Mouse (Mus musculus) heart, embryonic 11.5 days (tissue): ENCODE results near the gene Pmm2. TPM values are rescaled to one million over a fixed set of nuclear protein-coding genes. Genes with fewer than 3 reads are reported as not detected.
A peak's percentile ranks its signal among the peaks of the same experiment; 100 is the strongest.

Experiments used
- ATAC-seq: fragments of 200-750 bp; cut with Nextera tagmentation; replicated peaks from 2 replicates; pipeline ENCODE4 v1.8.0; 2017; ENCODE audit warnings: moderate library complexity; ENCODE audit not compliant: insufficient number of reproducible peaks, low FRiP score, low TSS enrichment
- H3K27ac ChIP-seq: fragments of 300-500 bp; sonication (generic); 2 replicates; pipeline ENCODE4 v1.5.1; 2014; ENCODE audit warnings: mild to moderate bottlenecking, low read depth, low read length
- H3K27me3 ChIP-seq: fragments of 300-500 bp; sonication (generic); 2 replicates; pipeline ENCODE4 v1.6.1; 2014; ENCODE audit warnings: mild to moderate bottlenecking, low read length, mixed read lengths; ENCODE audit not compliant: control insufficient read depth, insufficient read depth
- H3K36me3 ChIP-seq: fragments of 300-500 bp; sonication (generic); 2 replicates; pipeline ENCODE4 v1.6.1; 2014; ENCODE audit warnings: mild to moderate bottlenecking, low read length, moderate library complexity, mixed read lengths; ENCODE audit not compliant: control insufficient read depth, insufficient read depth
- H3K4me1 ChIP-seq: fragments of 300-500 bp; sonication (generic); 2 replicates; pipeline ENCODE4 v1.6.1; 2014; ENCODE audit warnings: low read length; ENCODE audit not compliant: control insufficient read depth, insufficient read depth
- H3K4me2 ChIP-seq: fragments of 300-500 bp; sonication (generic); 2 replicates; pipeline ENCODE4 v1.6.1; 2014; ENCODE audit warnings: mild to moderate bottlenecking, moderate library complexity
- H3K4me3 ChIP-seq: fragments of 300-500 bp; sonication (generic); 2 replicates; pipeline ENCODE4 v1.5.1; 2014; ENCODE audit warnings: low read depth, low read length
- H3K9ac ChIP-seq: fragments of 300-500 bp; sonication (generic); 2 replicates; pipeline ENCODE4 v1.6.1; 2014; ENCODE audit warnings: mild to moderate bottlenecking, low read depth, low read length, moderate library complexity
- H3K9me3 ChIP-seq: fragments of 300-500 bp; sonication (generic); replicated peaks from 2 replicates; pipeline ENCODE4 v1.6.1; 2016; ENCODE audit warnings: low read length; ENCODE audit not compliant: control insufficient read depth
- WGBS: fragments of 180-500 bp; shearing (Covaris S2); extraction: QIAGEN DNeasy Blood & Tissue Kit; methylation state at CpG from one replicate; pipeline ENCODE4 v1.1.7; 2014; ENCODE audit not compliant: insufficient replicate concordance; 5-methylcytosine and 5-hydroxymethylcytosine counted together
- polyA plus RNA-seq: library from polyadenylated mRNA; unstranded; fragments of >200 nt; fragmentation: Nextera tagmentation; extraction: Ambion mirVana; gene quantifications from 2 replicates; pipeline ENCODE4 v1.2.1, GENCODE M21; 2014

The Pmm2 gene
- polyA plus RNA-seq, 1 experiment from 2014 or later, result 40.3 TPM

DNA sequence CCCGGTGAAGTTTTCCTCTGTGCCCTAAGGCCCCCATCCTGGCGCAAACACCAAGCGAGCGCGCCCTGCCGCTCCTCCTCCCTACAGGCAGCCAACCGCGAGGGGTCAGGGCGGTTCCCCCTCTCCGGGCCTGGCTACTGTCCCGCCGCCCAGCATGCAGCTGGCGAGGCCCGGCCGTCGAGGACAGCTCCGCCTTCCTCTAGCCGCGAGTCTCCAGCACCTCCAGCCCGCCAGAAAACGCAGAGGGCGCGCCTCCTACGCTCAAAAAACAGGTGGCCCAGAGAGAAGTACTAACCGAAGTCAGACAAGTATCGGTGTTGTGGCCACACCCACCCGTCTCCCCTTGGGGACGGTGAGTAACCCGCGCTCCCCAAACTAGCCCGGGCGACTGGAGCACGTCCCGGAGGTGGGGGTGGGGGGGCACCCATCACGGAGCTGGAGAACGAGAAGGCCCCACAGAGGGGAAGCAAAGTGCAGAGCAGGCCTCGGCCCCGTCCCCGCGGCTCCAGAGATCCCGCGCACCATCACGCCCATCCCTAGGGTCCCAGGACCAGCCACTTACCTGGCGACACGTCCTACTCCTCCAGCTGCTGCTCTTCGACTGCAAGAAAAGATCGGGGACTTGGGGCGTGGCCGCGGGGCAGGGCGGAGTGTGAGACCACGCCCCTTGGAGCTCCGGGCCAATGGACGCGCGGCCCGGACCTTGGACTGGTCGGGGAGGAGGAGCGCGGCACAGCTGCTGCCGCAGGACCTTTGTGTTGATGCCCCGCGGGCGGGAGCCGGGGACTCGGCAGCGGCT lies 34.3 kb downstream of the Pmm2 start, which contains the start of gene Carhsp1:
TSS of gene Carhsp1 (minus strand) at position 605 of the 799 bp plus-strand sequence.
- H3K36me3 ChIP-seq, result no peaks in the 10 kb centered on the region
- peak; percentile 91 for ATAC-seq

DNA sequence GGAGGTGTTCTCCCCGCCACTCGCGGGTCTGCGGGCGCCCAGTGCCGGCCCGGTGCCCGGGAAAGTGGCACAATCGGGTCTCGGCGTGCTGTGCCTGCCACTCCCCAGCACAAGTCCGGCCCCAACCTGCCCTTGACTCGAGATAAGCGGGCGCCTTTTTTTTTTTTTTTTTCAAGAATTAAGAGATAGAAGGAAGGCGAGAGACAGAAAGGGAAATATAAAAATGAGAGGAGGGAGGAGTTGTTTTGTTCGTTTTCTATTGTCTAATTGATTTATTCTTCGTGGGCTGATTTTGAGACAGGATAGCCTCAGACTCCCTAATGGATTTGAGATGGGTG lies 34.8 kb downstream of the Pmm2 start:
- peaks cover 38% of the 10 kb centered on the region for H3K4me1 ChIP-seq
- H3K27me3 ChIP-seq, result no peaks in the 10 kb centered on the region
- H3K9ac ChIP-seq, result peak overlapping the region; percentile 76; the same call in 1 of the 2 replicates
- H3K4me2 ChIP-seq, result peak overlapping the region; percentile 81
- no peaks in the 10 kb centered on the region for H3K9me3 ChIP-seq
- H3K36me3 ChIP-seq, result no peaks in the 10 kb centered on the region
- WGBS, result under 1% methylated on average over 18 of the region's 18 CpGs
- peak overlapping the region; percentile 66 for H3K4me3 ChIP-seq
- no peak for ATAC-seq
- 0 out of 2 replicates have a peak overlapping the region, but pooled peaks have one; percentile 5 for H3K27ac ChIP-seq

More for the DNA sequence above, 34.3 kb downstream of the Pmm2 start, which contains the start of gene Carhsp1:
- H3K4me2 ChIP-seq, result peak within 1 kb of the TSS; percentile 81
- H3K4me1 ChIP-seq, result peaks cover 42% of the 10 kb centered on the region
- no peaks in the 10 kb centered on the region for H3K27me3 ChIP-seq
- H3K9ac ChIP-seq, result peak within 1 kb of the TSS; percentile 76
- no peaks in the 10 kb centered on the region for H3K9me3 ChIP-seq
- peak within 1 kb of the TSS; percentile 81 for H3K27ac ChIP-seq
- under 1% methylated on average over 65 of the region's 67 CpGs for WGBS
- peak within 1 kb of the TSS; percentile 66 for H3K4me3 ChIP-seq

DNA sequence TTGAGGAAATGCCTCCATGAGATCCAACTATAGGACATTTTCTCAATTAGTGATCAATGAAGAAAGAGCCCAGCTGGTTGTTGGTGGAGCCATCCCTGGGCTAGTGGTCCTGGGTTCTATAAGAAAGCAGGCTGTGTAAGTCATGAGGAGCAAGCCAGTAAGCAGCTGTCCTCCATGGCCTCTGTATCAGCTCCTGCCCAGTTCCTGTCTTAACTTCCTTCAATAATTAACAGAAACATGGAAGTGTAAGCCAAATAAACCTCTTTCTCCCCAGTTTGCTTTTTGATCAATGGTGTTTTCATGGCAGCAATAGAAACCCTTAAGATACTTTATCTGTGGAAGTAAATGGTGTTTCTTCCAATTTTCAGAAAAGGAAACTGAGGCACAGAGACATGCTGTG lies 35.3 kb downstream of the Pmm2 start:
- no peaks in the 10 kb centered on the region for H3K27me3 ChIP-seq
- H3K9me3 ChIP-seq, result no peaks in the 10 kb centered on the region
- no peak for ATAC-seq
- H3K9ac ChIP-seq, result no peak overlapping the region
- no peaks in the 10 kb centered on the region for H3K36me3 ChIP-seq
- H3K4me1 ChIP-seq, result peaks cover 33% of the 10 kb centered on the region
- H3K27ac ChIP-seq, result no peak overlapping the region
- H3K4me2 ChIP-seq, result peak overlapping the region; percentile 81
- no peak overlapping the region; the same call in 1 of the 2 replicates for H3K4me3 ChIP-seq

DNA sequence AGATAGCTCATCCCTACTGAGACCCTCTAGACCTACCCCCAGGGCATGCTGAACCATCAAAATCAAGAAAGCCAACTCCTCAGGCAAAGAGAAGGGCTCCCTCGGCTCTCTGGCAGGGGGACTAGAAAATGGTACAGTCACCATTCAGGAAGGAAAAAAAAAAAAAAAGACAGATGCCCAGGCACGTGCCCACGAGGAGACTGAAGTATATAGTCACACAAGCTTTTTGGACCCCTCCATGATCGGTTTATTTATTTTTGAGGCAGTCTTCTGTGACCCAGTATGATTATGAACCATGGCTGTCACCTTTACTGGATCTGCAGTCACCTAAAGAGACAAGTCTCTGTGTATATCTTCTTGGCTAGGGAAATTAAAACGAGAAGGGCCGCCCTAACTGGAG lies 35.9 kb downstream of the Pmm2 start:
- Histone ChIP-seq H3K4me3 (no peak overlapping the region), H3K4me2 (no peak overlapping the region), H3K9me3 (no peaks in the 10 kb centered on the region), H3K27me3 (no peaks in the 10 kb centered on the region), H3K27ac (no peak overlapping the region), H3K4me1 (peaks cover 27% of the 10 kb centered on the region), H3K9ac (no peak overlapping the region), H3K36me3 (no peaks in the 10 kb centered on the region)
- no peak for ATAC-seq
- 72% methylated on average over 6 of the region's 6 CpGs for WGBS

DNA sequence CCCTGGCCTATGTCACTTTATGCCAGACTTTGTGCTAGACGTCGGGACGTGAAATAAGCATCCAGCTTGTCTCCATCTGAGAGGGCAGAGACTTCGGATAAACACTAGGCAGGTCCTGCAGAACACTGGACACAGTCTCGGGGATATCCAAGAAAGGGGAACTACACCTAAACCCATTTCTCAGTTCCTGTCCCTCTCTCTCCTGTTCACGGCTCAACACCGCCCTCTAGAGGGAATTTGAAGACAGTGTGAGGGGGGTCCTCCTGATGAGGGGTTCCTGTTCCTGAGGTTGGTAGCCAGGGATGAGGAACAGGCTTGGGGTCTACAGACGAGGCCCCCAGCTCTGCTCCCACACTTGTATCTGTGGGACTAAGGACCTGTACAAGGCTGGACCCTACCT lies 36.7 kb downstream of the Pmm2 start:
- Histone ChIP-seq H3K4me1 (peaks cover 19% of the 10 kb centered on the region), H3K4me3 (no peak overlapping the region), H3K9me3 (no peaks in the 10 kb centered on the region), H3K27ac (no peak overlapping the region), H3K9ac (no peak overlapping the region), H3K36me3 (no peaks in the 10 kb centered on the region), H3K27me3 (no peaks in the 10 kb centered on the region), H3K4me2 (no peak overlapping the region)
- WGBS, result 5% methylated on average over 8 of the region's 8 CpGs
- no peak for ATAC-seq

DNA sequence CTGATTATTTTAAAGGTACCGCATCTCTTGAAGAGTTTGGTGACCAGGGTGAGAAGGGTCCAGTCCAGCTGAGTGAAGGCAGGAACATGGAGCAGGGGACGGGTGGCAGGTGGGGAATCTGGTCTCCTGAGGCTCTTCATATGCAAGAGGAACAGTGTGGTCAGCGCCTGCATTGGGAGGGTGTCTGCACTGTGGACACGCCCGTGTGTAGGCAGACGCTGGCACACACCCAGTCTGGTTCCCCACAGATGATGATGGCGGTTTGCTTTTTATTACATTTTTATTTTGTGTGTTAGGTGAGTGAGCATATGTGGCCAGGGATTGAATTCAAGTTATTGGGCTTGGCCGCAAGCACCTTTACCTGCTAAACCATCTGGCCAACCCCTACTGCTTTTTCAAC lies 38.1 kb downstream of the Pmm2 start:
- peaks cover 5% of the 10 kb centered on the region for H3K4me1 ChIP-seq
- no peak overlapping the region for H3K9ac ChIP-seq
- WGBS, result 80% methylated on average over 8 of the region's 8 CpGs
- H3K27ac ChIP-seq, result no peak overlapping the region
- H3K4me2 ChIP-seq, result no peak overlapping the region
- no peaks in the 10 kb centered on the region for H3K27me3 ChIP-seq
- no peaks in the 10 kb centered on the region for H3K9me3 ChIP-seq
- H3K36me3 ChIP-seq, result no peaks in the 10 kb centered on the region
- no peak for ATAC-seq
- H3K4me3 ChIP-seq, result no peak overlapping the region

DNA sequence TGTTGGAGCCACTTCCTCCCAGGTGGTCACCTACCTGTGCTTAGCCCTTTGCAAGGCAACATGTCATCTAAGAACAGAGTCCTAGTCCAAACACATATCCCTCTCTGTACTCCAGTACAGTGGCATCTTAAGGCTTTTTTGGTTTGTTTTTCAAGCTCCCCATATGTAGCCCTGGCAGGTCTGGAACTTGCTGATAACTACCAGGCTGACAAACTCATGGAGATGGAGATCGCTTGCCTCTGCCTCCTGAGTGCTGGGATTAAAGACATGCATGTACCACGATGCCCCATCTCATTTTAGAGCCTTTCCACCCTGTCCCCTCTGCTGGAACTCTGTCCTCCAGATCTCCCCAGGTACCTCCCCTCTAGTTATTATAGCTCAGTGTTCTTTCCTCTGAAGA lies 38.8 kb downstream of the Pmm2 start:
- Histone ChIP-seq H3K4me1 (no peaks in the 10 kb centered on the region), H3K27me3 (no peaks in the 10 kb centered on the region), H3K4me2 (no peak overlapping the region), H3K9ac (no peak overlapping the region), H3K27ac (no peak overlapping the region), H3K4me3 (no peak overlapping the region), H3K9me3 (no peaks in the 10 kb centered on the region), H3K36me3 (no peaks in the 10 kb centered on the region)
- ATAC-seq, result no peak
- 64% methylated on average over 2 of the region's 2 CpGs for WGBS

DNA sequence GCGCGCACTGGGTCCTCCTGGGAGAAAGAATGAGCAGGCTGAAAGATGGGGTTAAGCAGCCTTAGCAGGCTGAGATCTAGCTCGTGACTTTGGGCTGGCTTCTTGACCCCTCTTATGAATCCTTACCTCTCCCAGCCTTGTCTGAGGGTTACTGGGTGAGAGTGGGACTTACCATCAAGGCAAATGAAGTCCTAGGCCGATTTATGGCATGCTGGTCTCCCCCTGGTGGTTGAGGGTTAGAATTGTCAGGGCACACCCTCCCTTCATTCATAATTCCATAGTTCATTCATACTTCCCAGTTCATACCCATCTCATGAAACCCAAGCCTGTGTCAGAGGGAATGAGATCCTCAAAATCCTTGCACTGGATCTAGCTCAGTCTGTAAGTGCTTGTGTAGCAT lies 39.3 kb downstream of the Pmm2 start:
- Histone ChIP-seq H3K4me2 (no peak overlapping the region), H3K4me3 (no peak overlapping the region), H3K4me1 (no peaks in the 10 kb centered on the region), H3K27me3 (no peaks in the 10 kb centered on the region), H3K36me3 (no peaks in the 10 kb centered on the region), H3K9ac (no peak overlapping the region), H3K9me3 (no peaks in the 10 kb centered on the region), H3K27ac (no peak overlapping the region)
- 47% methylated on average over 4 of the region's 4 CpGs for WGBS
- no peak for ATAC-seq

DNA sequence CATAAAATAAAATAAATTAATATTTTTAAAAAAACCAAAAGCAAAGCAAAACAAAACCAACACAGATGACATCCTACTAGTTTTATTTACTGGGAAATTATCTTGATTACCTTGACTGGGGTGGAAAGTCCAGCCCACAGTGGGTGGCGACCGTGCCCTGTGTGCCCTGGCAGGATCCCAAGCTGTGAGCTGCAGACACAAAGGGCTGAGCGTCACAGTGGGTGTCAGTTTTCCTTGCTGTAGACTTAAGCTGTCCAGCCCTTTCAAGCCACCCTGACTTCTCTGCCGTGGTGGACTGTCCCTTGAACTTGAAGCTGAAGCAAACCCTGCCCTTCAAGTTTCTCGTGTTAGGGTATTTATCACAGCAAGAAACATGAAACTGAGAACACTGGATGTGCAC lies 40.6 kb downstream of the Pmm2 start:
- no peaks in the 10 kb centered on the region for H3K4me1 ChIP-seq
- H3K9ac ChIP-seq, result no peak overlapping the region
- WGBS, result 70% methylated on average over 5 of the region's 5 CpGs
- no peak overlapping the region for H3K27ac ChIP-seq
- ATAC-seq, result no peak
- H3K27me3 ChIP-seq, result no peaks in the 10 kb centered on the region
- no peaks in the 10 kb centered on the region for H3K36me3 ChIP-seq
- H3K9me3 ChIP-seq, result no peaks in the 10 kb centered on the region
- no peak overlapping the region for H3K4me2 ChIP-seq
- H3K4me3 ChIP-seq, result no peak overlapping the region
